Mouse (Mus musculus): ENCODE measurements around the gene H2-Oa. TPM values are rescaled to one million over a fixed set of nuclear protein-coding genes. Genes with fewer than 3 reads are reported as not detected.

Gene H2-Oa
- total RNA-seq, 2 experiments from 2014 or later: not detected

DNA sequence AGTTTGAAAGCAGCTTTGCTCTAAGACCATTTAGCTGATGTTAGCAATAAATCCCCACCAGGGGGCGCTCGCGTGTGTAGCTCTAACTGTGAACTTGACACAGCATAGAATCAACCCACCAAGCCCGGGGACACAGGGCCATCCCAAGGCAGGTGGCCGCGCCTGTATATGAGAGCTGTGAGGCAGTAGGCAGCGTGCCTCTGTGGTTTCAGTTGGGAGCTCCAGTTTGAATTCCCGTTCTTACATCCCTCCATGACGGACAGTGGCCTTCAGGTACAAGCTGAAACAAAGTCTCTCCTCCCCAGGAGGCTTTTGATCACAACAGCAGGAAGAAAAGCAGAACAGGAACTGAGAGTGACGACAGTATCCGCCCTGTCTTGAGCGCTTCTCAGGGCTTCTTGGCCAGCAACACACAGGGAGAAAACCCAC lies 9.5 kb downstream of the H2-Oa start:
- peak; percentile 96 for DNase-seq

DNA sequence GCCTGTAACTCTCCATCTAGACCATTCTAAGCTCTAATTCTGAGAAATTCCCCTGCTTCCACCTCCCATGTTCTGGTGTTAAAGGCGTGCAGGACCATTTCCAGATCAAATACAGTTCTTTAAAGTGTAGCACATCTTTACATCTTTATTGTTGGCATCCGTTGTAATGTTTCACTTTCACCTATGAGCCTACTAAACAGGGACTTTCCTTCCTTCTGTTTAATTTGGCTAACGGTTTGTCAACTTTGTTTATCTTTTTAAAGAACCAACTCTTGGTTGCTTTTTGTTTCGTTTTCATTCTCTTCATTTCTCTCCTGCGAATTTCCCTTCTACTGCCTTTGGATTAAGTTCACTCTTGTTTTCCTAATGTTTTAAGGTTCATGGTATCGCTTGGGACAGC lies 10.7 kb downstream of the H2-Oa start:
- DNase-seq: no peak

DNA sequence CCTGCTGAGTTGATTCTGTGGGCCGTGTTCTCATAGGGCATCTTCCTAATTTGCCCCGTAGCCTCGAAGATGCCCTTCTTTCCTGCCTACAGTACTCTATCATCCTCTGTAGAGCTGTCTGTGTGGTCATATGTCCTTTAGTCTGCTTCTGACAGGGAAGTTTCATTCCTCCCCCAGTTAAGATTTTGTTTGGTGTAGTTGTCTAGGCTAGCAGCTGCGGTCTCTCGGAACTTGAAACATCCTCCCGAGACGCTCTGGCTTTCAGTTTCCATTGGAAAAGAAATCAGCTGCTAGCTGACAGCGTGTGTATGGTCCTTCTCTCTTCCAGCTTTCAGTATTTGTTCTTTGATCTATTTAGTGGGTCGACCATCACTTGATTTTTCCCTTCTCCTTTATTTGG lies 12.7 kb downstream of the H2-Oa start:
- no peak for DNase-seq

DNA sequence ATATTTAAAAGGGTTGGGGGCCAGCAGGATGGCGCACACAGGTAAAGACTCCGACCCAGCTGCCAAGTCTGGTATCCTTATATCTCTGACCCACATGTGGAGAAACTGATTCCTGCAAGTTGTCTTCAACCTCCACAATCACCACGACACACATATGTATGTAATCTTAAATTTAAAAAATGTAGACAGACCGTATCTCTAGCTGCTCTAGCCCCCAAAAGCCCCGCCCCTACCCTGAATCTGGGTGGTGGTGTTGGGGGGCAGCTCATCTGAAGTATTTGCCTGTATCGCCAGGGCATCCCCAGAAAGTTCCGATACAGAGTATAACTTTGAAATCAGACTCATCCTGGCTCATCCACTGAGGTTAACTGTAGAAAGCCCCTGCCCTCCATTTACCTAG lies 14.4 kb downstream of the H2-Oa start:
- DNase-seq: no peak

DNA sequence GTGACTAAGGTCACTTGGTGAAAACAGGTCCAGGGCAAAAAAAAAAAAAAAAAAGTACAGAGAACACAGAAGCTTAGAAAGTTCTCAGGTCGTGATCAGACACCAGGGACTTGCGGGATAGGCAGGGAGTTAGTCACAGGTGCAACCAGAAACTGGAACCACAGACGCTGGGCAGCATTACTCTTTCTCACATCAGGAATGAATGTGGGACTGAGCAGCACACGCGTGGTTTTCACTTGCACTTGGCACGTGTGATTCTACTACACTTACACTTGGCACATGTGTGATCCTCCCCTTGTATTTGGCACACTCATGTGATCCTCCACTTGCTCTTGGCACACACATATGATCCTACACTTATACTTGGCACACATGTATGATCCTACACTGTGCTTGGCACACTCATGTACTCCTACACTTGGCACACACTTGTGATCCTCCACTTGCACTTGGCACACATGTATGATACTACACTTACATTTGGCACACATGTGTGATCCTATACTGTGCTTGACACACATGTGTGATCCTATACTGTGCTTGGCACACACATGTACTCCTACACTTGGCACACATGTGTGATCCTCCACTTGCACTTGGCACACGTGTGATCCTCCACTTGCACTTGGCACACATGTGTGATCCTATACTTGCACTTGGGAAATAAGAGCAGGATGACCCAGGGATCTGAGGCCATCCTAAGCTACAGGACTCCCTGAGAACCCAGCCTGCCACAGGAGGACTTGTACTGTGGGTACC lies 15.1 kb downstream of the H2-Oa start:
- DNase-seq: no peak

DNA sequence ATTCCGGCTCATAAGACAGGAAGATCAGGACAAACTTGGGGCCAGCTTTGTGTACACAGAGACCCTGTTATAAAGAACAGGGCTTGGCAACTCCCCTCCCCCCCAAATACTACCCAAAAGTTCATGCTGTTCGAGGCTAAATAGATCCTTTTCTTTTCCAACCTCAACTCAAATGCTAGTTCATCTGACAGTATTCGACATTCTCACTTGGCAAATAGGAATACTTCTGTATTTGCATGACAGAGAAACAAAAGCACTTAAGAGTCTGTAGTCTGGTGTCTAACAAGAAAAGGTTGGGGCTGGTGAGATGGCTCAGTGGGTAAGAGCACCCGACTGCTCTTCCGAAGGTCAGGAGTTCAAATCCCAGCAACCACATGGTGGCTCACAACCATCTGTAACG lies 16.3 kb downstream of the H2-Oa start:
- no peak for DNase-seq

DNA sequence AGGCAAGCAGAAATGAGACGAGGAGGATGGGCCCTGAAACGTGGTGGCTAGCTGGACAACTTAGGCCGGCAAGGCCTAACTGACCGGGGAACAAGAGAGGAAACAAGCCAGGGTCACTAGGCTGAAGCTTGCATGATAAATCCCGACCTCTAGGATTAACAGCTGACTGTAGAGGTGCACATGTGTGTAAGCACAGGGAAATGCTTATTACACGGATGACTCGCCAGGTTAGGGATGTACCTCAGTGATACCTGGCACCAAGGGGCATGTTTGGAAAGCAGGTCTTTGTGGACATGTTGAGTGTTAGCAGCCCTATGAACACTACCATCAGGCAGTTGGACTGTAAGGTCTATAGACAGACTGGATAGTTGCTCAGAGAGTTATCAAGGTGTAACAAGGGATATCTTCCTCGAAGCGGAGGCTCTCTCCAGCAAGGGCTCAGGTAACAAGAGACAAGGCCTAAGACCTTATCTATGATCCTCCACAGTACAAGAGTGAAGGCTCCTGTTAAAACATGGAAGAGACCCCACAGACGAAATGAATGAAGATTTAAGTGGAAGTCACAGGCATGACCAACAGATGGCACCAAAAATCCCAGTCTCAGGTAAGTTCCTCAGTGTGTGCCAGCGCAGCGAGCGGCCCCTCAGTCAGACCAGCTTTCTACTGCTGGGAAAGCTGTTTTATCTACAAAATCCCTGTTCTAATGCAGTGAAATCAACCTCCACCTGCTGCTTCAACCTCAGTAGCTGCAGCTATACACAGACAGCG lies 17.1 kb downstream of the H2-Oa start:
- DNase-seq: no peak

DNA sequence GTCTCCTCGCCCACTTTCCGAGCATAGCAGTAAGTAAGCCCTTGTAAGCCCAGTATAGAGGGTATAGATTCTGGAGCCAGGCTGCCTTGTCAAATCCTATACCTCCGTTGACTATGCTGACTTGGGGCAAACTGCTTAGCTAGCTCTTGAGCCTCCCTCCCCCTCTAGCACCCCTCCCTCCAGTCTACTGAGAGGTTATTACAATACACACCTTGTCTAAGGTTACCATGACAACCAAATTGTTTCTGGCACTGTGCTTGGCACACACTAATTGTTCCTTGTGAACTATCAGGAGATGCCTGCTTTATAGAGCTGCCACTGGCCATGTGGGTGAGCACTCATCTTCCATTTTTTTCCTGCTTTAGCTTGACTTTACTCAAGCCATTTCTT lies 17.7 kb downstream of the H2-Oa start:
- no peak for DNase-seq

DNA sequence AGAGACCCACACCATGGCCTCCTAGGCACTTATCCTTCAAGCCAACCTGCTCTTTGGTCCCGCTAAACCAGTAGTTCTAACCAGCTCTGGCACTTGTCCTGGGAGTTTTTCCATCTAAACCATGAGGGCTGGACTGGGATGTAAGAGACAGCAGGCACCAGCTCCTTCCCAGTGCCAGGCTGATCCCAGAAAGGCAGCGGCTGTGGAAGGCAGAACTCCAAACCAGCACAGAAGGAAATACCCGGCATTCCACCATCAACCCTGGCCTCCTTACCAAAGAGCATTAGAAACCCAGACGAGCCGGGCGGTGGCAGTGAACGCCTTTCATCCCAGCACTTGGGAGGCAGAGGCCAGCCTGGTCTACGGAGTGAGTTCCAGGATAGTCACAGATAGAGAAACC lies 18.2 kb downstream of the H2-Oa start:
- no peak for DNase-seq

DNA sequence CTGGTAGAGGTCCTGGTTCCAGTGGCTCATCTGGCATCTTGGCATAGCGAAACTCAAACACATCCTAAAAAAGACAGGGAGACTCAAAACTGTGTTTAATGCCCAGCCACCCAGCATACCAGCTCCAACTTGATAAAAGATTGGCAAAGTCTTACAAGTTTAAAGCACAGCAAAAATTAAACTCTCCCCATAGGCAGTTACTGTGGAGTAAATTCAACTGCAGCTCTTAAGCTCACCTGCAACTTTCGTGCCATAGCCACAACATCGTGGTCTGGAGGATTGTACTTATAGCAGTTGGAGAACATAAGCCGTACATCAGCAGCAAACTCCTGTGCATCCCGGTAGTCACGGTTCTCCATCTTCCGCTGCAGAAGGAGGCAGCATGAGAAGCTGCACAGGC lies 22.0 kb downstream of the H2-Oa start:
- DNase-seq: no peak

DNA sequence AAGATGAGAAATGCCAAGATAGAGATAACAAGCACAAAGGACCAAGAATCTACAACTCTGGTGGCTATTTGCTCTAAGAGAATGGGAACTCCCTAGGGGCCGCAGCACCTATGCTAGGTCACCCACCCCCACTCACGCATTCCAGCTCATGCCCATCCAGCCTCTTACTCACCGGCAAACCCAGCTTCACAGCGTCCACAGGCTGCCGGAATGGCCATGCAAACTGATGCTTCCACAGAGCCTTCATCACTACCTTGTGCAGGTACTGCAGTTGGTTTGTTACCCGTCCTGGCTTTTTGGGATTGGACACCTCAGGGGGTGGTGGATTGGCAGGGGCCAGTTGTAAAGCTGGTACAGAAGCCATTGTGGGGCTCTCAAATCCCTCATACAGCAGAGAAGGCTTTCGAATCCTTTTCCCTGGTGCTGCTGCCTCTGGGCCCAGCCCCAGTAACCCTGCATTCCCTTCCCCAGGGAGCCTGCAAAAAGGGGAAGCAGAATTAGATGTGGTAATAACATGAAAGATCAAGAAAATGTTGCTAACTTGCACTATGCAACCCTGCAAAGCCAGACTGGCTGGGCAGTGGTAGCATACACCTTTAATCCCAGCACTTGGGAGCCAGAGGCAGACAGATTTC lies 24.7 kb downstream of the H2-Oa start:
- DNase-seq: no peak

DNA sequence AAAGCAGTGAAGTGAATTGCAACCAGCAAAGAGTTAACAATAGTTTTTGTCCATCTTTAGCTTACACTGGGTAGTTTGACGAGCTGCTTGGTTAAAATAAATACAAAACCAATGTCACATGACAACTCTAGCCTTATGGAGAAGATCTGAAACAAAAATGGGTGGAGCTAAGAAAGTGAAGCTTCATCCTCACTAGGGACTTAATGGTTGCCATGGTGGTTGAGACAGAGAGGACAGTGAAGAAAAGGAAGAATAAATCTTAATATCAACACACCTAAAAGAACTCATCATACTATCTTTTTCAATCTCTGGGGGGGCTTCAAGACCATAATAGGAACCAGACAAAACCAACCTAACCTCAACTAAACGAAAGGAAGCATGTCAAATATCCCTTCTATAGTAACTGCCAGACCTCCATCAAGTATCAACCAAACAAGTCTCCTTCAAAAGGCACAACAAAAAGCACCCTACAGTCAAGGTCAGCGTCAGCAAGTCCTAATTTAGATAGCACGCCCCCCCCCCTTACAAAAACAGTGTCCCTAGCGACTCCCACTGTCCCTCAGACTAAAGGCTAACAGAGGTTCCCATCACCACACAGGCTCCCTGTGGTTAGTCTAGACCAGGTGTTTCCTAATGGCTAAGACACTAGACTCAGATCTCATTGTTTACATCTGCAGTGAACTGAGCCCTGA lies 25.4 kb downstream of the H2-Oa start:
- no peak for DNase-seq

DNA sequence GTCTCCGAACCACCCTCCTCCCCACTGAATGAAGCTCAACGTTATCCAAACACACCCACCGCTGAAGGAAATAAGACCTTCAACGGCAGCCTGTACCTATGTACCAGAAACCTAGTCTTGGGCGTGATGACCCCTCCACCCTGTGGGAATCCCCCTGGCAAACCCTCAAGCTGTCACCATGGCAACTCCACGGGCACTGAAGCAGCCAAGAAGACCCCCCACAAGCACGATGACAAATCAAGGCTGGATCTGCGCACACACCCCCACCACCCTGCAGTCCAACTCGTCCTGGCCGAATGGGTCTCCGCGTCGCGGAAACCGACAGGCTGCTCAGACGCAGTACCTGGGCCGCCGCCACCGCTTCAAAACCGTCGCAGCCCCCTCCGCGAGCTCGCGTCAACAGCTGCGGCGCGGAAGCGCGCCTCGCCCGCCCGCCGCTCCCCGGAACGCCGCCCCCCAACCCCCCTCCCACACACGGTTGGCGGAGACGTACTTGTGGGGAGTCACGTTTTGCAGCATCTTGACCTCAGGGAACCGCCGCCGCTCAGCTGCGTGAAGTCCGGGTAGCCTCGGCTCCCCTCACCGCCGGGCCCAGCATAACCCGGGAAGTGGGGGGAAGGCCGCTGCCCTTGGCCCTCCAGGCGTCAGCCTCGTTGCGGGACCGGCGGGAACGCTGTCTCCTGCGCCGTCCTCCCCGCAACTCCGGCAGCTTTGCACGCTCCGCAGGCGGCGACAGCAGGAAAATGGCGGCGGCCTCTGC lies 26.2 kb downstream of the H2-Oa start:
- DNase-seq: peak; percentile 55

DNA sequence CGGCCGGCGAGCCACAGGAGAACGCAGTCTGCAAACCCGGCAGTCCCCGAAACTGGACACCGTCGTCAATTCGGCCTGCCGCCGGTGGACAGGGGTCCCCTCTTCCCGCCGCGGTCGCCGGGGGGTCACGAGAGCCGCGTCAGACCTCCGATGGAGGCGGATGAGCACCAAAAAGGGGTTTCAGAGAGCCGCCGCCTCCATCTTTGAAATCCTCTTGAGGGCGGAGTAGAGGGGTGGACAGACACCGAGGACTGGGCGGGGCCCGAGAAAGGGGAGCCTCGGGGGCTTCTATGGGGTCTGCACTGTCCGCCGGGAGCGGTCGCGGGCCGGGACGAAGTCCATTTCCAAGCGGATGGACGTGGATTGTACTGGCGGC lies 26.7 kb downstream of the H2-Oa start:
- DNase-seq: no peak

DNA sequence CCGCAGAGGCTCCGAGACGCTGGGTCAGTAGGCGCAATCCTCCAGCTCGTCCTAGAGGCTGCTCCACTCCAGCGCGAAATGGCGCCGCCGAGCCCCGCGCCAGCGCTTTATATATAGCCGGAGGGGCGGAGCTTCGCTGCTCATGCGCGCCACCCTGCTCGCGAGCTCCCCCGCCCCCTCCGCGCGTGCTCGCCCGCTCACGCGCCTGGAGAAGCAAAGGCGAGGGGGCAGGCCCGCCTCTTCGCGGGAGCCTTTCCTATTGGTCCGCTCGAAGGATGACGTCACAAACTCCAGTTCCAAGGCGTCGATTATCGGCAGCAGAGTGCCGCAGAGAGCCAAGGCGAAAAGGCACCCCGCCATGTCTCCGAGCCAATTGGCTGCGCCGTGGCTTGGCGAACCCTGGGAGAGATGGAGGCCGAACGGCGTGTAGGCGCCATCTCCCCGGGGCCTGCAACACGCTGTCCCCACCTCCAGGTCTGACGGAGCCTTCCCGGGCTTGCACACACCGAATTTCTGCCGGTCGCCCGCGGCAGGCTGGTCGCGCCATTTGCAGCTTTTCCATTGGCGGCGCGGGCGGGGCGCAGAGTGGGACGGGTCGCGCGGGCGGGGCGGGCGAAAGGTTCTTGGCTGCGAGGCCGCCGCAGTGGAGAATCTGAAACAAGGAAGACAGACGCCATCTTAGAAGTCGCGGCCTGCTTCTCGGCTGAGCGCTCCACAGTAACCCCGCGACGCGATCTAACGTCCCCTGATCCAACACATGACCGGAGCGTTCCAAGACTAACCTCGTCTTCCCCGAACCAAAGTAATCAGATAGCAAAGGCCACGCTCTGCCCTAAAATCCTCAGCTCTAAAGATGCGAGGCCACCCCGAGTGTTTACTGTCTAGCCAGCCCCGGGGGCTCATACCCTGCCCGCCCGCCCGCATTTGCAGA lies 27.4 kb downstream of the H2-Oa start, which contains the start of gene H2-DMa:
TSS of gene H2-DMa (plus strand) at position 293 of the 931 bp plus-strand sequence.
- DNase-seq: peak; percentile 99

DNA sequence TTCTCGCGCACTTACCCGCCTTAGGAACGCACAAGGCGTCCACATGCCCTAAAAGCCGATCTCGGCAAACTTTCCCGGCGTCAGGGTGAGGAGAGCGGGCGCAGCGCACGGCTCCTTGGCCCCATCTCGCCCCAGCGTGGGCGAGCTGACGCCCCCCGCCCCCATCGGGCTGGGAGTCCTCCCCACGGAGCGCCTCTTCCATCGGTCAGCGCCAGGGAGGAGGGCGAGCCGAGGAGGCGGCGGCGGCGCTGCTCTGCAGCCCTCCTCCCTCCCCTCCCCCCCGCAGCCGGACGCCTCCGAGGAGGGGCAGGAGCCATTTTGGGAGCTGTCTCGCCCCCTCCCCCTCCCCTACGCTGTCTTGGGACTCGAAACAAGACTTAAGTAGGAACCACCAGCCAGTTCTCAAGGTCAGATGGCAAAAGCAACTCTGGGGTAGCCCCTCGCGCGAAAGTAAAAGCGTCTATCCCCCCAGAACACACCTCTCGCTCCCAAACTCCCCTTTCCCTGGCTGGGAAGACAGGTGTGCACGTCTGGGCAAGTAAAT lies 28.1 kb downstream of the H2-Oa start:
- DNase-seq: peak; percentile 93

DNA sequence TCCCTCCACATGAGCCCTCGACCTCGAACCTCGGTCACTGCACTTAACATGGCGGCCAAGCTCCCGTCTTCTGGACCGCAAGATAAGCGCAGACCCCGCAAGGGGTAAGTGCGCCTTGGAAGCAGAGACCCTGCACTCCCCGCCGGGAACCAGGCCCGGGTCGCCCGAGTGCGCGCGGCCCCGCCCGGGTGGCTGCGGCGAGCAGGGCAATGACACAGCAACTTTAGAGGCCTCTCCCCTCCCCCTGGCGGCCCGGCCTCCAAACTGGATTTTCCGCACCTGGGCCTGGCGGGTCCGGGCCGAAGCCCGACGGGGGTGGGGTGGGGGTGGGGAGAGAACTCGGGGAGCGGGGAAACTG lies 28.7 kb downstream of the H2-Oa start:
- DNase-seq: peak; percentile 89

DNA sequence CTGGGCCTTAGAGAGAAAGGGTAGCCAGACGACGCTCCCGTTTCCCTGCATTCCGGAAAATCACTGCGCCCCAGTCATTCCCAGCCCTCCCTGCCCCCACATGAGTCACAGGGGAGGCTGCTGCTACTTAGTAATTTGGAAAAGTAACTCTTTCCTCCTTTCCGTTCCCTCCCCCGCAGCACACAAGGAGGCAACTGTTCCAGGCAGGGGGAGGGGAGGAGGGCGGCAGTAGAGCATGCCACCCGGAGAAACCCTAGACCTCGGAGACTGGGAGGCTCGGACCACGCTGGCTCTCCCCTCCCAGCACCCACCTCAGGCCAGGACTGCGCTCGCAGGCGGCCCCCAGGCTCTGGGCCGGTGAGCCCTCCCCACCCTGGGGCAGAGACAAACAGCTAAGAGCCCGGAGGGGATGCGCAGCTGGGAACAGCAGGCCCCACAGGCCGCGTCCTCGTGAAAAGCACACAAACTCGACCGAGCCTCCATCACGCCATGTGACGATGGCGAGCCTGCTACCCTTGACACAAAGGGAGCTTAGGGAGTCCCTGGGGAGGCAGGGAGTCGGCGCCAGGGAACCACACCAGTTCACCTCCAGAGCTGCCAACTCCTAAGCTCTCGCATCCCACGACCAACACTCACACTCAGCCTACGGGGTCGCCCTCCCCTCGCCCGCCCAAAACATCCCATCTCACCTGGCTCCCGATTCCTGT lies 29.2 kb downstream of the H2-Oa start:
- DNase-seq: peak; percentile 88

DNA sequence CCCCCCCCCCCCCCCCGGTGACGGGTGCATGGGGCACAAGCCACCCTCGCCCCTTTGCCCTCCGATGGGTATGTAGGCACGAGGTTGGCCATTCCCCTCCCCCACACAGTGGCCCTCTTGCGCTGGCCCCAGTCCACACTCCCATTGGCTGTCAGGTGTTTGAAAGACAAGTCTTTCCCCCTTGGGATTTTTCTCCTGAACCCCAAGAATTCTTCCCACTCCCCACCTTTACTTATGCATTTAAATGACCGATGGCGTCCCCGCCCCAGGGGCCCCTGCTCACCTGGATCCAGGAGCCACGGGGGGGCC lies 29.7 kb downstream of the H2-Oa start:
- DNase-seq: peak; percentile 75
